Mouse (Mus musculus): ENCODE data around the gene Fam222b. TPM values are rescaled to one million over a fixed set of nuclear protein-coding genes. Genes with fewer than 3 reads are reported as not detected.
A peak's percentile ranks its signal among the peaks of the same experiment; 100 is the strongest.

The Fam222b gene
- polyA plus RNA-seq, 1 experiment from 2014 or later = 27.6 TPM

DNA sequence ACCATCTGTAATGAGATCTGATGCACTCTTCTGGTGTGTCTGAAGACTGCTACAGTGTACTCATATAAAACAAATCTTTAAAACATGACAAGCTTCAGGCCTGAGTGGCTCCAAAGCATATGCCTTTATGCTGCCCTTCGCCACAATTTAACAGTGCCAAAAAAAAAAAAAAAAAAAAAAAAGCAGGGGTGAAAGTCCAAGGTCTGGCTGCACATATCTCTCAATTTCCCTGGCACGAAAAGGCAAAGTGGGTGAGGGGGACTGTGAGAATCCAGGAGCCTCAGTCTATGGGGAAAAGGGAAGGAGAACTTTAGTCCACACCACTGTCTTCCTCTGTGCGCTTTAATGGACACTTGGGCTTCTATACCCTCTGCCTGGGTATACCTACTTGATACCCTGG lies 107.9 kb downstream of the Fam222b start:
- H3K4me1 ChIP-seq = peaks cover 10% of the 10 kb centered on the region
- H3K36me3 ChIP-seq = peaks cover 45% of the 10 kb centered on the region
- DNase-seq (ENCODE audit: low spot score) = no peak
- H3K27ac ChIP-seq (replicated peaks) = no peak overlapping the region
- WGBS = 93% methylated on average over 3 of the region's 3 CpGs
- no peaks in the 10 kb centered on the region for H3K9me3 ChIP-seq (replicated peaks)
- H3K27me3 ChIP-seq (ENCODE audit: low read depth, poor library complexity, severe bottlenecking) = no peaks in the 10 kb centered on the region
- H3K4me3 ChIP-seq = no peak overlapping the region

DNA sequence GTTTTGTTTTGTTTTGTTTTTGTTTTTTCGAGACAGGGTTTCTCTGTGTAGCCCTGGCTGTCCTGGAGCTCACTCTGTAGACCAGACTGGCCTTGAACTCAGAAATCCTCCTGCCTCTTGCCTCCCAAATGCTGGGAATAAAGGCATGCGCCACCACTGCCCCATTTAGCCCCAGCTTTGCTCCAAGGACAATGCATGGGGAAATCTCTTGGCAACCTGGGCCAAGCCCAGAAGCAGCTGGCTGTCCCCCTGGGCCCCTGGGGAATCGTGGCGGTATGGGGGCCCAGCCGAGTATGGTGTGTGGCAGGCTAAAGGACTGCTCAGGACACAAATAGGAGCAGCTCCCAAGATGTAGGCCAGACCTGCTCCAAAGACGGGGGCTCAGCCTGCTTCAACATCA lies 109.8 kb downstream of the Fam222b start:
- Histone ChIP-seq H3K27me3 (ENCODE audit: low read depth, poor library complexity, severe bottlenecking) (no peaks in the 10 kb centered on the region), H3K4me1 (peaks cover 10% of the 10 kb centered on the region), H3K4me3 (no peak overlapping the region), H3K27ac (replicated peaks) (no peak overlapping the region), H3K36me3 (peaks cover 64% of the 10 kb centered on the region), H3K9me3 (replicated peaks) (no peaks in the 10 kb centered on the region)
- WGBS = 83% methylated on average over 6 of the region's 6 CpGs
- no peak for DNase-seq (ENCODE audit: low spot score)

DNA sequence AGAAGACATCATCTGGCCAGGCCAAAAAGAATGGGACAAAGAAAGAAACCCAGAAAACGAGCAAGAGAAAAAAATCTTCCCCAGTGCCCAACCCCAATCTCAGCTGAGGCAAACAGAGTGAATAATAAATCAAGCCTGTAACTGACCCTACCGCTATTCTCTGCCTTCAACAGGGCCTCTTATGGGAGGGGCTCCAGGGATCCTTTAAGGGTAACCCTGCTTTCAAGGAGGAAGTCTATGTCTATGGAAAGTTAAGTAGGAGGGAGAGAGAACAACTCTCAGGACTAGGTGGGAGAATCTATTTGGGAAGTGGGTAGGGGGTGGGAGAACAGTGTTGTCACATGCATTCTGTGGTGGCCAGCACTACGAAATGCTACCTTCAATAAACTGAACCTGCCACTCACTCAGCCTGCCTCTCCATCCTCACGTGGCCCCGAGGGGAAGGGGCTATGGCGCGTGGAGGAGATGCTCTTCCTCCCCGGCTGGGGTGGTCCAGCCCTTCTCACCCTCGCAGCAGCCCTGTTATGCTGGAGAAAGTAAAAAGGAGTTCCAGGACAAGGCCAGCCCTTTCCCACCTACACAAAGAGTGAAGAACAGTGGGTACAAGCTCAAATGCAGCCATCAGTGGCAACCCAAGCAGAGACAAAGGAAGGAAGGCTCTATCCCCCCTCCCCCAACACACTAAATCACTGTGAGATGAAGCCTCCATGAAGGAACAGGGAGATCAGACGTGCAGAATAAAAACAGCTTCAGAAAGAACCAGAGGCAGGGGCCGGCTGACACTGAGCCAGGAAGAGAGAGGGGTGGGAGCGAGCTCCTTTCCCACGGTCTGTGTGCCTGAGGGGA lies 111.1 kb downstream of the Fam222b start:
- 84% methylated on average over 13 of the region's 13 CpGs for WGBS
- DNase-seq (ENCODE audit: low spot score) = no peak
- 0 out of 2 replicates have a peak overlapping the region, but pooled peaks have one; percentile 38 for H3K27ac ChIP-seq (replicated peaks)
- H3K4me1 ChIP-seq = peaks cover 10% of the 10 kb centered on the region
- H3K4me3 ChIP-seq = no peak overlapping the region
- H3K36me3 ChIP-seq = peaks cover 77% of the 10 kb centered on the region
- H3K27me3 ChIP-seq (ENCODE audit: low read depth, poor library complexity, severe bottlenecking) = no peaks in the 10 kb centered on the region
- H3K9me3 ChIP-seq (replicated peaks) = no peaks in the 10 kb centered on the region

MicroRNAs encoded within 50 kb of the gene (microRNA counts, 519-probe panel; counts per million panel counts)
- microRNA mmu-miR-144 (not detected), microRNA mmu-miR-451 (not detected)

Small RNA genes lying within 50 kb of the gene (microRNA-seq; reads per million reads assigned to microRNA genes)
- gene Mir144 (48.2 reads per million, percentile 41 among the genes with 10 or more reads in this experiment), gene Mir451a (not detected), gene Mir451b (not detected), gene Mir7653 (not detected)

Other genes starting within 250 kb of the Fam222b start
- gene Pipox, start 200.6 kb upstream of the Fam222b start, polyA plus RNA-seq (2016; fragmentation: Nextera tagmentation; extraction: Ambion mirVana) = 9.0 and 16.5 TPM in 2 replicates
- gene Sez6, start 163.9 kb upstream of the Fam222b start, polyA plus RNA-seq (2016; fragmentation: Nextera tagmentation; extraction: Ambion mirVana) = 3.5 and 7.1 TPM in 2 replicates
- 15.8 and 19.0 TPM in 2 replicates for gene Phf12, start 111.9 kb upstream of the Fam222b start, polyA plus RNA-seq (2016; fragmentation: Nextera tagmentation; extraction: Ambion mirVana)
- 16.7 and 17.7 TPM in 2 replicates for gene Dhrs13, start 62.4 kb upstream of the Fam222b start, polyA plus RNA-seq (2016; fragmentation: Nextera tagmentation; extraction: Ambion mirVana)
- 75.7 and 76.4 TPM in 2 replicates for gene Flot2, start 56.7 kb upstream of the Fam222b start, polyA plus RNA-seq (2016; fragmentation: Nextera tagmentation; extraction: Ambion mirVana)
- 39.3 and 39.7 TPM in 2 replicates for gene Eral1, start 14.3 kb upstream of the Fam222b start, polyA plus RNA-seq (2016; fragmentation: Nextera tagmentation; extraction: Ambion mirVana)
- gene Traf4, start 70.9 kb downstream of the Fam222b start, polyA plus RNA-seq (2016; fragmentation: Nextera tagmentation; extraction: Ambion mirVana) = 96.3 and 109 TPM in 2 replicates
- 10.7 and 11.1 TPM in 2 replicates for gene Nek8, start 82.0 kb downstream of the Fam222b start, polyA plus RNA-seq (2016; fragmentation: Nextera tagmentation; extraction: Ambion mirVana)
- 8.8 and 11.1 TPM in 2 replicates for gene Tlcd1, start 82.1 kb downstream of the Fam222b start, polyA plus RNA-seq (2016; fragmentation: Nextera tagmentation; extraction: Ambion mirVana)
- 953 and 1,066 TPM in 2 replicates for gene Rpl23a, start 88.9 kb downstream of the Fam222b start, polyA plus RNA-seq (2016; fragmentation: Nextera tagmentation; extraction: Ambion mirVana)
- 75.0 and 83.8 TPM in 2 replicates for gene Rab34, start 93.8 kb downstream of the Fam222b start, polyA plus RNA-seq (2016; fragmentation: Nextera tagmentation; extraction: Ambion mirVana)
- gene Proca1, start 98.7 kb downstream of the Fam222b start, polyA plus RNA-seq (2016; fragmentation: Nextera tagmentation; extraction: Ambion mirVana) = 0.96 and 1.6 TPM in 2 replicates
- gene Sdf2, start 151.1 kb downstream of the Fam222b start, polyA plus RNA-seq (2016; fragmentation: Nextera tagmentation; extraction: Ambion mirVana) = 51.0 and 52.9 TPM in 2 replicates
- gene Supt6, start 151.3 kb downstream of the Fam222b start, polyA plus RNA-seq (2016; fragmentation: Nextera tagmentation; extraction: Ambion mirVana) = 31.9 and 35.9 TPM in 2 replicates
- 62.8 and 69.7 TPM in 2 replicates for gene 2610507B11Rik, start 167.1 kb downstream of the Fam222b start, polyA plus RNA-seq (2016; fragmentation: Nextera tagmentation; extraction: Ambion mirVana)
- gene BC030499, start 196.2 kb downstream of the Fam222b start, polyA plus RNA-seq (2016; fragmentation: Nextera tagmentation; extraction: Ambion mirVana) = 0.34 and 0.43 TPM in 2 replicates
- gene Spag5, start 206.9 kb downstream of the Fam222b start, polyA plus RNA-seq (2016; fragmentation: Nextera tagmentation; extraction: Ambion mirVana) = 63.4 and 64.2 TPM in 2 replicates
- 1.5 and 1.6 TPM in 2 replicates for gene Aldoc, start 228.3 kb downstream of the Fam222b start, polyA plus RNA-seq (2016; fragmentation: Nextera tagmentation; extraction: Ambion mirVana)
- 74.0 and 78.5 TPM in 2 replicates for gene Pigs, start 233.8 kb downstream of the Fam222b start, polyA plus RNA-seq (2016; fragmentation: Nextera tagmentation; extraction: Ambion mirVana)
- 57.7 and 61.7 TPM in 2 replicates for gene Unc119, start 248.8 kb downstream of the Fam222b start, polyA plus RNA-seq (2016; fragmentation: Nextera tagmentation; extraction: Ambion mirVana)